Mouse (Mus musculus) mesoderm, embryonic 11.5 days (tissue): ENCODE measurements around the gene Fank1.

Source experiments
- DNase-seq: peaks from one replicate; pipeline ENCODE4 v3.0.0-alpha.2; 2012; ENCODE audit warnings: low read depth, low spot score

The Fank1 gene

GRCm38 (mm10) chr7:133776626-133776996 is at the start of gene Fank1:
Gene Fank1, plus strand, starts transcription at chr7:133776861.
- peak; percentile 89 for DNase-seq

GRCm38 (mm10) chr7:133727027-133727426 is 49.6 kb upstream of the Fank1 start:
- no peak for DNase-seq

GRCm38 (mm10) chr7:133729351-133729750 is 47.3 kb upstream of the Fank1 start:
- no peak for DNase-seq

- no peak for DNase-seq
Measured at GRCm38 (mm10) chr7:133730324-133731191, 46.1 kb upstream of the Fank1 start.

- DNase-seq, result no peak
Measured at GRCm38 (mm10) chr7:133731971-133732645, 44.6 kb upstream of the Fank1 start.

- no peak for DNase-seq
Measured at GRCm38 (mm10) chr7:133740558-133740957, 36.1 kb upstream of the Fank1 start.

- no peak for DNase-seq
Measured at GRCm38 (mm10) chr7:133742530-133743325, 33.9 kb upstream of the Fank1 start.

GRCm38 (mm10) chr7:133743611-133744010 is 33.0 kb upstream of the Fank1 start:
- no peak for DNase-seq

- no peak for DNase-seq
Measured at GRCm38 (mm10) chr7:133744209-133744608, 32.5 kb upstream of the Fank1 start.

- no peak for DNase-seq
Measured at GRCm38 (mm10) chr7:133744701-133745100, 32.0 kb upstream of the Fank1 start.

- no peak for DNase-seq
Measured at GRCm38 (mm10) chr7:133747372-133747771, 29.3 kb upstream of the Fank1 start.

GRCm38 (mm10) chr7:133748753-133749152 is 27.9 kb upstream of the Fank1 start:
- DNase-seq, result no peak

GRCm38 (mm10) chr7:133750666-133751065 is 26.0 kb upstream of the Fank1 start:
- DNase-seq, result no peak

GRCm38 (mm10) chr7:133751163-133751562 is 25.5 kb upstream of the Fank1 start:
- no peak for DNase-seq

GRCm38 (mm10) chr7:133757961-133758455 is 18.7 kb upstream of the Fank1 start:
- no peak for DNase-seq

GRCm38 (mm10) chr7:133758716-133759115 is 17.9 kb upstream of the Fank1 start:
- DNase-seq, result no peak

GRCm38 (mm10) chr7:133759611-133760353 is 16.9 kb upstream of the Fank1 start:
- DNase-seq, result peak; percentile 82

GRCm38 (mm10) chr7:133762696-133763095 is 14.0 kb upstream of the Fank1 start:
- DNase-seq, result no peak

- DNase-seq, result no peak
Measured at GRCm38 (mm10) chr7:133764425-133764824, 12.2 kb upstream of the Fank1 start.

- no peak for DNase-seq
Measured at GRCm38 (mm10) chr7:133765240-133765848, 11.3 kb upstream of the Fank1 start.

- DNase-seq, result no peak
Measured at GRCm38 (mm10) chr7:133765849-133766243, 10.8 kb upstream of the Fank1 start.
